Mouse (Mus musculus) thymus, adult 2 months (tissue): ENCODE results near the gene Tinagl1.

Experiments used
- CTCF ChIP-seq: fragments of 200-500 bp; IDR thresholded peaks from 2 replicates; pipeline ENCODE4 v1.5.1; 2012; ENCODE audit warnings: mild to moderate bottlenecking, control low read depth, low read length, moderate library complexity, borderline replicate concordance; ENCODE audit not compliant: control insufficient read depth, poor library complexity, insufficient read depth; ENCODE audit errors: extremely low read depth
- POLR2A ChIP-seq: fragments of 200-500 bp; IDR thresholded peaks from 2 replicates; pipeline ENCODE4 v1.6.1; 2012; ENCODE audit warnings: mild to moderate bottlenecking, low read length, control low read depth, moderate library complexity; ENCODE audit not compliant: control insufficient read depth, poor library complexity, insufficient read depth; ENCODE audit errors: extremely low read depth

DNA sequence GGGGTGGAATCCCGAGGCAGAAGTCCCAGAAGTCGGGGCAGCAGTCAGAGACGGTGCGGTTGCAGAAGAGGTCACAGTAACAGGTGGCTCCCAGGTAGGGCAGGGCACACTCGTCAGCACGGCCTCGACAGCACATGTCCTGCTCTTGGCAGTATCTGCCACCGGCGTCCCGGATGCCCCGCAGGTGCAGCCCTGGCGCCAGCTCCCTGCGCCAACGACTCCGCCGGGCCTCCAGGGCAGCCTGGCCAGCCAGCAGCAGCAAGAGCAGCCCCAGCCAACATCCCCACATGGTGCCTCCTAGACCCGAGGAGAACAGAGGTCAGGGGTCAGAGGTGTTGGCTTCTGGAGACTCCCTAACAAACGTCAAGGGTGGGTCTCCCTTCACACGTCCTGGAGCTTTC, 1.0 kb downstream of the Tinagl1 start:
- TF ChIP-seq POLR2A (no peak), CTCF (no peak)
